Mouse (Mus musculus): Measurements from ENCODE around the gene Pgf. TPM values are rescaled to one million over a fixed set of nuclear protein-coding genes. Genes with fewer than 3 reads are reported as not detected.

Pgf gene
- total RNA-seq, 2 experiments from 2014 or later: 5.1 to 6.0 TPM

DNA sequence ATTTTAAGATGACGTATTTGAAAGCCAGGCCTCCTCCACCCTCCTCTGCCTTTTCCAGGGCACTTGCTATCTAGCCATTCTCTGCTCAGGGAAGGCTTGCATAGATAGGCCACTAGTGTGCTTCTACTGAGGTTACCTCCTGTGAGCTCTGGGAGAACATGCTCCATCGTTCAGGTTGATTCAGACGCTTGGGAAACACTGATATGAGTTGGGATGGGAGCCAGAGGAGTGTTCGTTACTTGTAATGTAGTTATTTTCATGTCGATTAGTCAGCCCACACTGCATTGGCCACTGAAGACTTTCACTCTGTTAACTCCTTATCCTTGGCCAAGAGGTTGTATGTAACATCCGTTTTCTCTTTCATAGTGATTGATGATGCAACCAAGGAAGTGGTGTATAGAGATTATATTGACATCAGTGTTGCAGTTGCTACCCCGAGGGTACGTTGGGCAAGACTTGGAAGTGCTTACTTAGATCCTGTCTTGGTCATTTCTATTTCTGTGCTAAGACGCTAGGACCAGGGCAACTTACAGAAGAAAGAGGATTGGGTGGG lies 48.1 kb downstream of the Pgf start:
- no peak for DNase-seq (ENCODE audit: low spot score in 2 of 2)

DNA sequence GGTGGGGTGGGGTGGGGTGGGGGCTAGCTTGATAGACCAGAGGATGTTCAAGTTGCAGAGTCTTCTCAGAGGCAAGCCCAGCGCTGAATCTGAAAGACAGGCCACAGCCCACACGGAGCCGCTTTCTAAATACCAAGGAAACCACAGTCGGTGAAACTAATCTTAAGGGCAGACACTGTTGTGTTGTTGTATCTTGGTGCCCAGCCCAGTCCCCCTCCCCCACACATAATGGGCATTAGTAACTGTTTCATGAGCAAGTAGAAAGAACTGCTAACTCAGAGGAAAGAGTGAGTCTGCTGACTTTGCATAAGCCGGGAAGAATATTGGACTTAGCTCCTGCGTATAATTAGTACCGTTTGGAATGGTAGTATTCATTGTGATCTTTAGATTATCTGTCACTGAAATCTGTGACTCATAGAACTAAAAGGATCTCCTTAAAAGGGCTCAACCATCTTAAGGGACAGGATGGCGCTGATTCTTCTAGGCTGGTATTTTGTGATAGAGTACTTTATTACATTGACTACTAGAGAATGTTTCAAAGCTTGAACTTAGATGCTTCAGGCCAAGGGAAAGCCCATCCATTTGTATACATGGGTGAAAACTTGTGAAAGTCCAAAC lies 50.5 kb downstream of the Pgf start:
- DNase-seq (ENCODE audit: low spot score in 2 of 2): peak in 1 of 2 experiments; percentile 20

DNA sequence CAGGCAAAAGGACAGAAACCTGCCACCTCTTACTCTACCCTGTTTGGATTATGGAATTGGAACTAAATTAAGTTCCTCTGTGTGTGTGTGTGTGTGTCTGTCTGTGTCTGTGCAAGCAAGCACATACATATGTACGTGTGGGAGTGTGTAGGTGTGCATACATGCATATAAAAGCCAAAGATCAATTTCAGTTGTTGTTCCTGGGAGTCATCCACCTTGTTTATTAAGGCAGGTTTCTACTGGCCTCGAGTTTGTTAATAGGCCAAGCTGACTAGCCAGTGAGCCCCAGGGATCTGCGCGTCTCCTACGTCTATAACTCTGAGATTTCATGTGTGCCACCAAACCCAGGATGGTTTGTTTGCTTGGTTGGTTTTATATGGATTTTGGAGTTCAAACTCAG lies 52.8 kb downstream of the Pgf start:
- no peak for DNase-seq (ENCODE audit: low spot score in 2 of 2)

GRCm38 (mm10) chr12:85123645-85124044 lies 53.9 kb downstream of the Pgf start:
- no peak for DNase-seq (ENCODE audit: low spot score in 2 of 2)

DNA sequence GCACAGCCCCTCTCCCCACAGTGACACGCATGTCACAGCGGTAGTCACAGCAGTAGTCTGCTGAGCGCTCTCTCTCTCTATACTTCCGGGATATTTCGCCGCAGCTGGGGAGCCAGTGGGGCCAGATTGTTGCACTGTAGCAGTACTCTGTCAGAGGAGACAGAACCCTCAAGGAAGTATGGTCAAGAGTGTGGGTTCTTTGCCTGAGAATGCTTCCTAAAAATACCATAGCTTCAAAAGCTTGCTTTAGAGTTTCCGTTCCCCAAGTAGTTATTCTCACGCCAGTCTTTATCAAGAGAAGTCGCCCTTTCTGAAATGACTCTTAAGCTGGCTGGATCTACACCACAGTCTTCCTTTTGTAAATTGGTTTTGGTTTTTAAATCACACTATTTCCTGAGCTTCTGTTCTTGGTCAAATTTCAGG lies 54.5 kb downstream of the Pgf start:
- no peak for DNase-seq (ENCODE audit: low spot score in 2 of 2)

DNA sequence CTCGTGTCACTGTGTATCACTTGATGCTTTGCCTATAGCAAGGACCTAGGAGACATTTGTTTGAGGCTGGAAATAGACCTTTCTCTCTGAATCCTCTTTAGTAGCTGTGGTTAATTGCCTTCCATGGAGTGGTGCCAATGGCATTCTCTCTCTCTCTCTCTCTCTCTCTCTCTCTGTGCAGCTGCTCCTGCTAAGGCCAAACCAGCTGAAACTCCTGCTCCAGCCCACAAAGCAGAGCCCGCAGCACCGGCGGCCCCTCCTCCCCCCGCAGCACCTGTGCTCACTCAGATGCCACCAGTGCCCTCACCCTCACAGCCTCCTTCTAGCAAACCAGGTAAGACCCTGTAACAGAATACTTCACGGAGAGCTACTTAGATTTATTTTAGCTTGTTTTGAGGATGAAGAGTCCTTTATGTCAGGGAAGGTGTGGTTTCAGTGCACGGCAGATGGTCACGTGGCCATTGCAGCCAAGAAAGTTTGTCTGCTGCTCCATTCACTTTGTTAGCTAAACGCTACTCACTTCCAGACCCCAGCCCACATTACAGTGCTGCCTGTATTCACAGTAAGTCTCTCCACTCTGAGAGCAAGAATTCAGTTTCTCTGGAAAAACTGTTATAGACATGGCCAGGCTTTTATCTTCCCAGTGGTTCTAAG lies 55.7 kb downstream of the Pgf start:
- DNase-seq (ENCODE audit: low spot score in 2 of 2): no peak

Other genes starting within 250 kb of the Pgf start
- 10 to 100 TPM; 33.8 to 34.9 TPM for gene Fcf1, start 206.9 kb downstream of the Pgf start, total RNA-seq (2021)
- gene Arel1, start 206.9 kb downstream of the Pgf start, total RNA-seq (2021): 10 to 100 TPM; 79.5 to 91.8 TPM
- 100 to 1,000 TPM; 120 to 131 TPM for gene Ylpm1, start 181.5 kb downstream of the Pgf start, total RNA-seq (2021)
- 1 to 10 TPM; 1.1 to 1.4 TPM for gene Prox2, start 67.0 kb downstream of the Pgf start, total RNA-seq (2021)
- 100 to 1,000 TPM; 162 to 167 TPM for gene Dlst, start 67.0 kb downstream of the Pgf start, total RNA-seq (2021)
- 10 to 100 TPM; 41.5 to 48.4 TPM for gene Rps6kl1, start 26.5 kb downstream of the Pgf start, total RNA-seq (2021)
- gene Eif2b2, start 41.7 kb upstream of the Pgf start, total RNA-seq (2021): 10 to 100 TPM; 57.4 to 85.0 TPM
- gene Mlh3, start 92.8 kb upstream of the Pgf start, total RNA-seq (2021): 10 to 100 TPM; 12.3 to 13.3 TPM
- 10 to 100 TPM; 30.6 to 31.9 TPM for gene Acyp1, start 110.6 kb upstream of the Pgf start, total RNA-seq (2021)
- gene Zc2hc1c, start 110.8 kb upstream of the Pgf start, total RNA-seq (2021): under 1 TPM; 0.33 to 0.71 TPM
- gene Nek9, start 161.6 kb upstream of the Pgf start, total RNA-seq (2021): 10 to 100 TPM; 29.6 to 31.7 TPM
- gene Tmed10, start 197.1 kb upstream of the Pgf start, total RNA-seq (2021): 100 to 1,000 TPM; 147 to 155 TPM